Mouse (Mus musculus) G1E (cell line): ENCODE measurements around the gene Cmip.

ENCODE experiments used
- CTCF ChIP-seq: IDR thresholded peaks from 2 replicates; pipeline ENCODE4 v1.5.1; 2012; ENCODE audit warnings: low read depth, low read length, inconsistent platforms, mixed read lengths
- GATA1 ChIP-seq: IDR thresholded peaks from 2 replicates; pipeline ENCODE4 v1.6.1; 2012; ENCODE audit warnings: borderline replicate concordance, low read length, inconsistent platforms, mixed read lengths

DNA sequence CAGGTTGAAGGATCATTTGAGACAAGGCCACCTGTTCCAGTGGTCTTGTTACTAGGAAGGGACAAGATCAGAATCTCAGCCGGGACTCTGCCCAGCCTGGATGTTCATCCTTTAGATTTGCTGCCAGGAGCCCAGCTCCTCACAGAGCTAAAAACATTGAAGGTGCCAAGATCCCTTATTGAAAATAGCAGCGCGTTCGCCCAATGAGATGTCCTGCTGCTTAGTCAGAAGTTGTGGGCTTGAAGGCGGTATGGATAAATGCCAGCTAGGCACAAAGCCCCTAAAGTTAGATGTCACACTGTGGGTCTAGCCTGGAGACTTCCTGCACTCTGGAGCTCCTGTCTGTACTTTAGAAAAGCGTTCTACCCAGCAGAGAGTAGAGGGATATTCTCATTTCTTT is 165.5 kb downstream of the Cmip start:
- TF ChIP-seq CTCF, result no peak
- TF ChIP-seq GATA1, result no peak
